Mouse (Mus musculus): ENCODE data around the gene Gm11627. TPM values are rescaled to one million over a fixed set of nuclear protein-coding genes. Genes with fewer than 3 reads are reported as not detected.
"Not testable (repeated sequence)": the region's sequence is repeated elsewhere in the genome, so short reads cannot be mapped to it uniquely, and the experiment has no call there.

The Gm11627 gene
- polyA plus RNA-seq, 1 experiment from 2014 or later = 13.9 TPM

- no peaks in the 10 kb centered on the region for H3K27me3 ChIP-seq (ENCODE audit: control insufficient read depth, insufficient read depth, low read length)
- DNase-seq (ENCODE audit: low spot score, missing footprints) = peak; percentile 87
- peak overlapping the region; percentile 83 for H3K4me2 ChIP-seq
- no peaks in the 10 kb centered on the region for H3K36me3 ChIP-seq (ENCODE audit: control insufficient read depth, insufficient read depth, low read length)
- ATAC-seq (ENCODE audit: low FRiP score) = no peak
- no peak overlapping the region; the same call in 1 of the 2 replicates for H3K9ac ChIP-seq (ENCODE audit: low read length)
- 26% methylated on average over 3 of the region's 3 CpGs for WGBS
- no peaks in the 10 kb centered on the region for H3K9me3 ChIP-seq (ENCODE audit: control insufficient read depth, low read length)
- H3K4me1 ChIP-seq (ENCODE audit: control insufficient read depth, insufficient read depth, low read length) = peaks cover 13% of the 10 kb centered on the region
- peak overlapping the region; percentile 96 for H3K4me3 ChIP-seq (ENCODE audit: low read depth, low read length)
- H3K27ac ChIP-seq (ENCODE audit: low read depth, low read length) = peak overlapping the region; percentile 96; the same call in 1 of the 2 replicates
Measured at GRCm38 (mm10) chr11:102556716-102557074, 22.6 kb downstream of the Gm11627 start.

GRCm38 (mm10) chr11:102556031-102556715, 23.1 kb downstream of the Gm11627 start, which contains the start of gene Gpatch8:
Gene Gpatch8 (minus strand): TSS chr11:102556392.
- WGBS = 1% methylated on average over 50 of the region's 55 CpGs
- H3K4me1 ChIP-seq (ENCODE audit: control insufficient read depth, insufficient read depth, low read length) = peaks cover 13% of the 10 kb centered on the region
- peak; percentile 96 for ATAC-seq (ENCODE audit: low FRiP score)

GRCm38 (mm10) chr11:102555400-102556030, 23.7 kb downstream of the Gm11627 start:
- under 1% methylated on average over 35 of the region's 39 CpGs for WGBS
- Histone ChIP-seq H3K36me3 (ENCODE audit: control insufficient read depth, insufficient read depth, low read length) (no peaks in the 10 kb centered on the region), H3K9ac (ENCODE audit: low read length) (peak overlapping the region; percentile 99), H3K4me2 (peak overlapping the region; percentile 83), H3K4me1 (ENCODE audit: control insufficient read depth, insufficient read depth, low read length) (peaks cover 13% of the 10 kb centered on the region), H3K27me3 (ENCODE audit: control insufficient read depth, insufficient read depth, low read length) (no peaks in the 10 kb centered on the region), H3K9me3 (ENCODE audit: control insufficient read depth, low read length) (no peaks in the 10 kb centered on the region), H3K4me3 (ENCODE audit: low read depth, low read length) (peak overlapping the region; percentile 96), H3K27ac (ENCODE audit: low read depth, low read length) (peak overlapping the region; percentile 96)
- DNase-seq (ENCODE audit: low spot score, missing footprints) (peak; percentile 95), ATAC-seq (ENCODE audit: low FRiP score) (peak; percentile 58)

More at GRCm38 (mm10) chr11:102556031-102556715, 23.1 kb downstream of the Gm11627 start, which contains the start of gene Gpatch8:
- peak within 1 kb of the TSS; percentile 96 for H3K27ac ChIP-seq (ENCODE audit: low read depth, low read length)
- peak; percentile 100 for DNase-seq (ENCODE audit: low spot score, missing footprints)
- H3K27me3 ChIP-seq (ENCODE audit: control insufficient read depth, insufficient read depth, low read length) = no peaks in the 10 kb centered on the region
- peak within 1 kb of the TSS; percentile 96 for H3K4me3 ChIP-seq (ENCODE audit: low read depth, low read length)
- H3K4me2 ChIP-seq = peak within 1 kb of the TSS; percentile 83
- no peaks in the 10 kb centered on the region for H3K9me3 ChIP-seq (ENCODE audit: control insufficient read depth, low read length)
- H3K9ac ChIP-seq (ENCODE audit: low read length) = peak within 1 kb of the TSS; percentile 99
- no peaks in the 10 kb centered on the region for H3K36me3 ChIP-seq (ENCODE audit: control insufficient read depth, insufficient read depth, low read length)

GRCm38 (mm10) chr11:102552051-102552450, 27.2 kb downstream of the Gm11627 start:
- ATAC-seq (ENCODE audit: low FRiP score) (no peak), DNase-seq (ENCODE audit: low spot score, missing footprints) (no peak)
- peaks cover 13% of the 10 kb centered on the region for H3K4me1 ChIP-seq (ENCODE audit: control insufficient read depth, insufficient read depth, low read length)
- WGBS = 91% methylated on average over 3 of the region's 3 CpGs
- H3K27me3 ChIP-seq (ENCODE audit: control insufficient read depth, insufficient read depth, low read length) = no peaks in the 10 kb centered on the region
- no peaks in the 10 kb centered on the region for H3K36me3 ChIP-seq (ENCODE audit: control insufficient read depth, insufficient read depth, low read length)
- no peaks in the 10 kb centered on the region for H3K9me3 ChIP-seq (ENCODE audit: control insufficient read depth, low read length)
- H3K4me3 ChIP-seq (ENCODE audit: low read depth, low read length) = no peak overlapping the region
- no peak overlapping the region for H3K9ac ChIP-seq (ENCODE audit: low read length)
- no peak overlapping the region for H3K4me2 ChIP-seq
- H3K27ac ChIP-seq (ENCODE audit: low read depth, low read length) = no peak overlapping the region

DNA sequence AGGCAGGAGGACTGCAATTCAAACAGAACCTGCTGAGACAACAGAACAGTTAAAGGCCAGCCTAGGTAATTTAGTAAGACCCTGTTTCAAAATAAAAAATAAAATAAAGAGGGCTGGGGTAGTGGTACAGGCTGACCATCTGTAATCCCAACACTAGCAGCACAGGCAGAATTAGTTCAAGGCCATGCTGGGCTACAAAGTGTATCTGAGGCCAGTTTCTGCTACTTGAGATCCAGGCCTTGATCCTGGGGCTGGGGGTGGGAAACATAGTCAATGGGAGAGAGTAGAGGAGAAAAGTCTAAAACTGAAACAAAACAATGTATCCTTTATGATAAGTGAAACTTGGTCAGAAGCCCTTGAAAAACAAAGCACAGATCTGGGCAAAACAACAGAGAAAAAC, 28.1 kb downstream of the Gm11627 start:
- H3K9me3 ChIP-seq (ENCODE audit: control insufficient read depth, low read length) = no peaks in the 10 kb centered on the region
- H3K4me1 ChIP-seq (ENCODE audit: control insufficient read depth, insufficient read depth, low read length) = peaks cover 13% of the 10 kb centered on the region
- no peak for DNase-seq (ENCODE audit: low spot score, missing footprints)
- H3K9ac ChIP-seq (ENCODE audit: low read length) = no peak overlapping the region
- H3K4me2 ChIP-seq = no peak overlapping the region
- ATAC-seq (ENCODE audit: low FRiP score) = no peak
- no peak overlapping the region for H3K27ac ChIP-seq (ENCODE audit: low read depth, low read length)
- H3K27me3 ChIP-seq (ENCODE audit: control insufficient read depth, insufficient read depth, low read length) = no peaks in the 10 kb centered on the region
- H3K4me3 ChIP-seq (ENCODE audit: low read depth, low read length) = no peak overlapping the region
- H3K36me3 ChIP-seq (ENCODE audit: control insufficient read depth, insufficient read depth, low read length) = no peaks in the 10 kb centered on the region

DNA sequence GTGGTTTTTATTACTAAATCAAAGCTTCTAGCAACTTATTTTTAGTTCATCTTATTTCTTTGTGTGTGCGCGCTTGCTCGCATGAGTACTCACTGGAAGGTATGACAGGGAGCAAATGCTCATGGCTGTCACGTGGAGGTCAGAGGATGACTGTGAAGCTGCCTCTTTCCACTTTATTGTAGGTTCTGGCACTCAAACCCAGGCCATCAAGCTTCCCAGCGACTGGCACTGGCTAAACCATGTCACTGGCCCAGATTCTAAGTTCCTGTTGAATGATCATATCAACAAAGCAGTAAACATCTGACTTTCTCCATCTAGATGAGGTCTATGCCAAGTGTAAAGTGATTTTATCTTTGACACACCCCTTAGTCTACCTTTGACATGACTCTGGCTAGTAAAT, 37.8 kb downstream of the Gm11627 start:
- Histone ChIP-seq H3K4me3 (ENCODE audit: low read depth, low read length) (no peak overlapping the region), H3K9me3 (ENCODE audit: control insufficient read depth, low read length) (no peaks in the 10 kb centered on the region), H3K4me2 (no peak overlapping the region), H3K36me3 (ENCODE audit: control insufficient read depth, insufficient read depth, low read length) (no peaks in the 10 kb centered on the region; the same call in 1 of the 2 replicates), H3K4me1 (ENCODE audit: control insufficient read depth, insufficient read depth, low read length) (no peaks in the 10 kb centered on the region), H3K27me3 (ENCODE audit: control insufficient read depth, insufficient read depth, low read length) (no peaks in the 10 kb centered on the region), H3K27ac (ENCODE audit: low read depth, low read length) (no peak overlapping the region), H3K9ac (ENCODE audit: low read length) (no peak overlapping the region)
- WGBS = 96% methylated on average over 5 of the region's 5 CpGs
- DNase-seq (ENCODE audit: low spot score, missing footprints) (no peak), ATAC-seq (ENCODE audit: low FRiP score) (no peak)

GRCm38 (mm10) chr11:102540286-102540685, 39.0 kb downstream of the Gm11627 start:
- ATAC-seq (ENCODE audit: low FRiP score); DNase-seq (ENCODE audit: low spot score, missing footprints); H3K4me1 ChIP-seq (ENCODE audit: control insufficient read depth, insufficient read depth, low read length); H3K9me3 ChIP-seq (ENCODE audit: control insufficient read depth, low read length); H3K36me3 ChIP-seq (ENCODE audit: control insufficient read depth, insufficient read depth, low read length); H3K9ac ChIP-seq (ENCODE audit: low read length); H3K27ac ChIP-seq (ENCODE audit: low read depth, low read length); H3K4me2 ChIP-seq; H3K27me3 ChIP-seq (ENCODE audit: control insufficient read depth, insufficient read depth, low read length); H3K4me3 ChIP-seq (ENCODE audit: low read depth, low read length): not testable (repeated sequence)

DNA sequence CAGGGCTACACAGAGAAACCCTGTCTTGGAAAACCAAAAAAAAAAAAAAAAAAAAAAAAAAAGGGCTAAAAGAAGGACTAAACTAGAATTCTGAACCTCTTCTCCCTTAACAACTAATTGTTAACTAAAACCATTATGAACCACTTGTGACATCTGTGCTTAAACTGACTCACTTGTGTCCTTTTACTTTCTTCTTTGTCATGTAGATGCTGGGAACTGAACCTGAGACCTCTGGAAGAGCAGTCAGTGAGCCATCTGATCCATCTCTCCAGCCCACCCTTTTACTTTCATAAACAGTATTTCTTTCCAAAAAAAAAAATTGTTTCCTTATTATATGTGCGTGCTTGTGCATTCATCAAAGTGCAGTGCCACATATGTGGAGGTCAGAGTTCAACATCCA, 39.6 kb downstream of the Gm11627 start:
- Histone ChIP-seq H3K4me3 (ENCODE audit: low read depth, low read length) (no peak overlapping the region), H3K9ac (ENCODE audit: low read length) (no peak overlapping the region), H3K4me2 (no peak overlapping the region), H3K27me3 (ENCODE audit: control insufficient read depth, insufficient read depth, low read length) (no peaks in the 10 kb centered on the region), H3K9me3 (ENCODE audit: control insufficient read depth, low read length) (no peaks in the 10 kb centered on the region), H3K27ac (ENCODE audit: low read depth, low read length) (no peak overlapping the region), H3K36me3 (ENCODE audit: control insufficient read depth, insufficient read depth, low read length) (no peaks in the 10 kb centered on the region; the same call in 1 of the 2 replicates), H3K4me1 (ENCODE audit: control insufficient read depth, insufficient read depth, low read length) (no peaks in the 10 kb centered on the region)
- 87% methylated on average over 1 of the region's 1 CpGs for WGBS
- no peak for ATAC-seq (ENCODE audit: low FRiP score)
- no peak for DNase-seq (ENCODE audit: low spot score, missing footprints)

DNA sequence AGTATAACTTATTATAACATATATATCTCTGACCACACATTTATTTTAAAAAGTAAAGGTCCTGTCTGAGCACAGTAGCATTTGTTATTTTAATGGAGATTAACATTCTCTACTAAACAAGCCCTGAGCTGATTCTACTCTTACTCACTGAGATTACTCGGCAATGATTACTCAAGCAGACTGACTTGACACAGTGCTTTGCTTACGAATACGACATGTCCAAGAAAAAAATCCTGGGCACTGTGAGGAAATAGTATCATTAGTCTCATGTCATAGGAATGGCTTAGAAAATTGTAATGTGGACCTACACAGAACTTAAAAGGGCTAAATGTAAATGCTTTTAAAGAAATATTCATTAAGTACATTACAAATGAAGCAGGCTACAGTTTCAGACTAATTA, 43.1 kb downstream of the Gm11627 start:
- H3K27me3 ChIP-seq (ENCODE audit: control insufficient read depth, insufficient read depth, low read length) = no peaks in the 10 kb centered on the region
- no peak for DNase-seq (ENCODE audit: low spot score, missing footprints)
- no peak overlapping the region for H3K4me2 ChIP-seq
- 78% methylated on average over 3 of the region's 3 CpGs for WGBS
- no peaks in the 10 kb centered on the region for H3K4me1 ChIP-seq (ENCODE audit: control insufficient read depth, insufficient read depth, low read length)
- no peaks in the 10 kb centered on the region for H3K9me3 ChIP-seq (ENCODE audit: control insufficient read depth, low read length)
- H3K9ac ChIP-seq (ENCODE audit: low read length) = no peak overlapping the region
- no peak overlapping the region for H3K4me3 ChIP-seq (ENCODE audit: low read depth, low read length)
- no peaks in the 10 kb centered on the region; the same call in 1 of the 2 replicates for H3K36me3 ChIP-seq (ENCODE audit: control insufficient read depth, insufficient read depth, low read length)
- H3K27ac ChIP-seq (ENCODE audit: low read depth, low read length) = no peak overlapping the region
- ATAC-seq (ENCODE audit: low FRiP score) = no peak
